Mouse (Mus musculus) liver, adult 2 months (tissue): ENCODE data around the gene Rangrf.

Source experiments
- CTCF ChIP-seq: fragments of 200-500 bp; IDR thresholded peaks from 2 replicates; pipeline ENCODE4 v1.5.1; 2011; ENCODE audit warnings: low read depth, low read length, control low read depth
- POLR2A ChIP-seq: fragments of 200-500 bp; IDR thresholded peaks from 2 replicates; pipeline ENCODE4 v1.6.1; 2011; ENCODE audit warnings: low read length, control low read depth; ENCODE audit not compliant: insufficient read depth; ENCODE audit errors: extremely low read depth

DNA sequence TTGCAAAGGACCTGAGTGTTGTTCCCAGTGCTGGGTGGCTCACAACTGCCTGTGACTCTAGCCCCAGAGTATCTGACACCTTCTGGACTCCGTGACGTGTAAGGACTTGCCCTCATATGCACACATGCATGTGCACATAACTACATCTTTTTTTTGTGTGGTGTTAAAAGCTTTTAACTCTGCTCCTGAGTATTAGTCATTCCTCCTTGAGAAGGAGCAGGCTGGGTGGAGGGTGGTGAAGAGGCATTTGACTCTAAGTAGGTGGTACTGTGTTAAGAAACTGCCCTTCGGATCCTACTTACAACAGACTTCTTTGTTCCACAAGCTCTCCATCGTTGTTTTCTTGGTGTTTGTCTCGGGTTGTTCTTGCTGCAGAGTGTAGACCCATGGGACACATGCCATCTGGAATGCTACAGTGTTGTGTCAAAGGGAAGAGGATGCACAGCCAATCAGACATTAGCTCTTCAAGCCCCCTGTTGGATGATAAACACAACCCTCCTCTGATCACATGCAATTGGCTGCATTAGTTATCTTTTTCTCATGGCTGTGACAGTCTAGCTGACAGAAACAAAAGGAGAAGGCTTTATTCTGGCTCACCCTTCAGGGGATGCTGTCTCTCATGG, 41.0 kb downstream of the Rangrf start:
- no peak for TF ChIP-seq CTCF
- TF ChIP-seq POLR2A, result no peak
